Mouse (Mus musculus) frontal cortex, postnatal 14 days (tissue): ENCODE measurements around the gene Apbb2.

ENCODE experiments used
- DNase-seq, 2 experiments: peaks; one replicate each; pipeline ENCODE4 v3.0.0; 2022; ENCODE audit warnings: low spot score in 2 of 2

Gene Apbb2

GRCm38 (mm10) chr5:66602287-66602820 is 16.2 kb downstream of the Apbb2 start:
- no peak for DNase-seq

- DNase-seq: no peak
These were observed 18.2 kb downstream of the Apbb2 start for GRCm38 (mm10) chr5:66600415-66600814.

- DNase-seq: no peak
These were observed 18.7 kb downstream of the Apbb2 start for GRCm38 (mm10) chr5:66599888-66600287.

GRCm38 (mm10) chr5:66596296-66596695 is 22.3 kb downstream of the Apbb2 start:
- DNase-seq: no peak

GRCm38 (mm10) chr5:66594881-66595280 is 23.7 kb downstream of the Apbb2 start:
- DNase-seq: no peak

- no peak for DNase-seq
These were observed 32.3 kb downstream of the Apbb2 start for GRCm38 (mm10) chr5:66586236-66586745.

GRCm38 (mm10) chr5:66583019-66583406 is 35.6 kb downstream of the Apbb2 start:
- DNase-seq: no peak

GRCm38 (mm10) chr5:66582281-66583018 is 36.1 kb downstream of the Apbb2 start:
- DNase-seq: no peak

- no peak for DNase-seq
These were observed 39.5 kb downstream of the Apbb2 start for GRCm38 (mm10) chr5:66579066-66579465.

GRCm38 (mm10) chr5:66576299-66576698 is 42.3 kb downstream of the Apbb2 start:
- DNase-seq: no peak

GRCm38 (mm10) chr5:66575148-66575547 is 43.4 kb downstream of the Apbb2 start:
- no peak for DNase-seq

- no peak for DNase-seq
These were observed 45.3 kb downstream of the Apbb2 start for GRCm38 (mm10) chr5:66573266-66573665.

- DNase-seq: no peak
These were observed 46.3 kb downstream of the Apbb2 start for GRCm38 (mm10) chr5:66572086-66572855.

- no peak for DNase-seq
These were observed 47.9 kb downstream of the Apbb2 start for GRCm38 (mm10) chr5:66570709-66571108.

- DNase-seq: no peak
These were observed 49.3 kb downstream of the Apbb2 start for GRCm38 (mm10) chr5:66569141-66569801.

GRCm38 (mm10) chr5:66568002-66568401 is 50.6 kb downstream of the Apbb2 start:
- DNase-seq: no peak

GRCm38 (mm10) chr5:66567424-66567823 is 51.2 kb downstream of the Apbb2 start:
- no peak for DNase-seq

GRCm38 (mm10) chr5:66559591-66560175 is 58.9 kb downstream of the Apbb2 start:
- no peak for DNase-seq

- DNase-seq: no peak
These were observed 60.5 kb downstream of the Apbb2 start for GRCm38 (mm10) chr5:66558094-66558493.

- DNase-seq: no peak
These were observed 64.7 kb downstream of the Apbb2 start for GRCm38 (mm10) chr5:66553933-66554332.

- no peak for DNase-seq
These were observed 66.3 kb downstream of the Apbb2 start for GRCm38 (mm10) chr5:66552246-66552645.

- DNase-seq: no peak
These were observed 68.3 kb downstream of the Apbb2 start for GRCm38 (mm10) chr5:66550292-66550691.
